ENCODE assay signal across 15 mouse cellular contexts in genomic region chrX:73475658-73476256, GRCm38 (mm10). TPM values are rescaled to one million over a fixed set of nuclear protein-coding genes. Genes with fewer than 3 reads are reported as not detected.
DNase-seq lines count a peak whose midpoint lies in the region; ATAC-seq and TF ChIP-seq lines count a peak whose summit lies in the region.
"Had no signal": no experiment of that assay in that cellular context is flagged by ENCODE, and none has a peak within 500 bp of the region (broad histone marks: within the 10 kb centered on the region; RNA-seq: fewer than 3 reads in every experiment).

No protein-coding gene starts in this region.

- H3K4me1 ChIP-seq in heart, embryonic 15.5 days (replicated peaks): peaks cover 5% of the 10 kb centered on the region
- no peaks in the 10 kb centered on the region for H3K4me1 ChIP-seq in testis, adult 2 months (ENCODE audit: control insufficient read depth, insufficient read depth, low read length)
- peaks cover 20% of the 10 kb centered on the region for H3K4me1 ChIP-seq in liver, embryonic 13.5 days (replicated peaks)
- H3K4me1 ChIP-seq in hindbrain, embryonic 16.5 days (ENCODE audit: control insufficient read depth, insufficient read depth, low read depth, low read length): no peaks in the 10 kb centered on the region
- no peaks in the 10 kb centered on the region for H3K4me1 ChIP-seq in hindbrain, postnatal 0 days (ENCODE audit: insufficient read depth, low read length)

- no peak for DNase-seq in heart, postnatal 10 days
- no peak for DNase-seq in testis, postnatal 10 days (ENCODE audit: low spot score)
- DNase-seq in liver, embryonic 13.5 days: peak; percentile 3
- DNase-seq in thymus, postnatal 36 days: no peak
- DNase-seq in hindbrain, postnatal 0 days (ENCODE audit: low spot score): no peak
- DNase-seq: adrenal gland, postnatal 25 days; cerebellum, adult 11-12 months; forebrain, postnatal 0 days had no signal

- ATAC-seq in heart, embryonic 15.5 days (replicated peaks; ENCODE audit: insufficient number of reproducible peaks, insufficient read depth, low FRiP score, low read depth): no peak
- peak; percentile 65 for ATAC-seq in liver, embryonic 13.5 days (ENCODE audit: low read depth)
- no peak for ATAC-seq in hindbrain, embryonic 16.5 days
- no peak for ATAC-seq in hindbrain, postnatal 0 days
- ATAC-seq: CD4-positive, CD25-positive, alpha-beta regulatory T cell, adult 4 months; forebrain, postnatal 0 days had no signal

- no peak overlapping the region for H3K4me2 ChIP-seq in heart, embryonic 15.5 days
- no peak overlapping the region for H3K4me2 ChIP-seq in liver, embryonic 13.5 days
- no peak overlapping the region for H3K4me2 ChIP-seq in hindbrain, embryonic 16.5 days (ENCODE audit: low read length)
- no peak overlapping the region for H3K4me2 ChIP-seq in hindbrain, postnatal 0 days (ENCODE audit: low read depth, low read length)

- no peaks in the 10 kb centered on the region; the same call in 1 of the 2 replicates for H3K27me3 ChIP-seq in heart, embryonic 15.5 days
- no peaks in the 10 kb centered on the region for H3K27me3 ChIP-seq in testis, adult 2 months (ENCODE audit: control insufficient read depth, insufficient read depth, low read length)
- H3K27me3 ChIP-seq in liver, embryonic 13.5 days: peaks cover 12% of the 10 kb centered on the region
- no peaks in the 10 kb centered on the region; the same call in 1 of the 2 replicates for H3K27me3 ChIP-seq in hindbrain, embryonic 16.5 days (replicated peaks; ENCODE audit: control insufficient read depth, insufficient read depth, low read length)
- no peaks in the 10 kb centered on the region for H3K27me3 ChIP-seq in hindbrain, postnatal 0 days (ENCODE audit: insufficient read depth, low read length)

- TF ChIP-seq POLR2A in testis, adult 2 months (IDR thresholded peaks at IDR 0.05; ENCODE audit: control insufficient read depth, low read depth, low read length): no peak

- no peaks in the 10 kb centered on the region for H3K36me3 ChIP-seq in heart, embryonic 15.5 days
- H3K36me3 ChIP-seq in testis, adult 2 months (ENCODE audit: control insufficient read depth, insufficient read depth, low read length): no peaks in the 10 kb centered on the region
- no peaks in the 10 kb centered on the region for H3K36me3 ChIP-seq in liver, embryonic 13.5 days
- H3K36me3 ChIP-seq in hindbrain, embryonic 16.5 days (ENCODE audit: control insufficient read depth, insufficient read depth, low read length): no peaks in the 10 kb centered on the region
- no peaks in the 10 kb centered on the region for H3K36me3 ChIP-seq in hindbrain, postnatal 0 days (ENCODE audit: insufficient read depth, low read length)

- H3K9me3 ChIP-seq in heart, embryonic 15.5 days (replicated peaks): no peaks in the 10 kb centered on the region
- no peaks in the 10 kb centered on the region for H3K9me3 ChIP-seq in liver, embryonic 13.5 days (replicated peaks)
- no peaks in the 10 kb centered on the region for H3K9me3 ChIP-seq in hindbrain, embryonic 16.5 days (ENCODE audit: control insufficient read depth, low read length)
- no peaks in the 10 kb centered on the region for H3K9me3 ChIP-seq in hindbrain, postnatal 0 days (ENCODE audit: low read length)

- no peak for TF ChIP-seq CTCF in testis, adult 2 months (IDR thresholded peaks at IDR 0.05; ENCODE audit: control insufficient read depth, insufficient read depth, insufficient replicate concordance, low read depth, low read length)
- no peak for TF ChIP-seq CTCF in hindbrain, postnatal 0 days (IDR thresholded peaks at IDR 0.05; ENCODE audit: low read depth)

- H3K4me3 ChIP-seq in heart, embryonic 15.5 days: no peak overlapping the region
- no peak overlapping the region for H3K4me3 ChIP-seq in testis, adult 2 months (ENCODE audit: control insufficient read depth, low read depth, low read length)
- H3K4me3 ChIP-seq in liver, embryonic 13.5 days (replicated peaks): no peak overlapping the region
- H3K4me3 ChIP-seq in hindbrain, embryonic 16.5 days (ENCODE audit: low read length): no peak overlapping the region
- H3K4me3 ChIP-seq in hindbrain, postnatal 0 days (ENCODE audit: low read length): no peak overlapping the region

- H3K27ac ChIP-seq in heart, embryonic 15.5 days: peak overlapping the region; percentile 60
- H3K27ac ChIP-seq in testis, adult 2 months (ENCODE audit: control insufficient read depth, insufficient read depth, low read depth, low read length): peak overlapping the region; percentile 53; the same call in 1 of the 2 replicates
- peak overlapping the region; percentile 30 for H3K27ac ChIP-seq in liver, embryonic 13.5 days
- H3K27ac ChIP-seq in hindbrain, embryonic 16.5 days (ENCODE audit: low read depth, low read length): no peak overlapping the region
- no peak overlapping the region for H3K27ac ChIP-seq in hindbrain, postnatal 0 days

- intact Hi-C loops in heart, postnatal 10 days (cut with DNase I): no loop called here

- no peak overlapping the region for H3K9ac ChIP-seq in heart, embryonic 15.5 days
- H3K9ac ChIP-seq in liver, embryonic 13.5 days: no peak overlapping the region
- no peak overlapping the region for H3K9ac ChIP-seq in hindbrain, embryonic 16.5 days (ENCODE audit: low read depth, low read length)
- no peak overlapping the region for H3K9ac ChIP-seq in hindbrain, postnatal 0 days (replicated peaks; ENCODE audit: low read length)
- H3K9ac ChIP-seq: forebrain, postnatal 0 days had no signal

- WGBS in heart, embryonic 15.5 days: 79% methylated on average over 1 of the region's 1 CpGs
- 38% methylated on average over 1 of the region's 1 CpGs for WGBS in liver, embryonic 13.5 days (ENCODE audit: insufficient replicate concordance)
- WGBS in hindbrain, embryonic 16.5 days: 88% methylated on average over 1 of the region's 1 CpGs
- WGBS in hindbrain, postnatal 0 days: 77% methylated on average over 1 of the region's 1 CpGs

RNA-seq across cellular contexts. Expression of gene Bgn, which starts 7.6 kb away (rescaled TPM):
- polyA plus RNA-seq in heart, embryonic 15.5 days (2015; fragmentation: Nextera tagmentation; extraction: Ambion mirVana): 110 and 151 TPM in 2 replicates
- total RNA-seq in heart, postnatal 10 days (2021): 100 to 1,000 TPM; 276 to 309 TPM
- polyA plus RNA-seq in testis, adult 2 months (2012; rRNA removed): 32.9 and 54.4 TPM in 2 replicates
- 7.1 and 10.6 TPM in 2 replicates for polyA plus RNA-seq in liver, embryonic 13.5 days (2015; fragmentation: Nextera tagmentation; extraction: Ambion mirVana)
- polyA plus RNA-seq in hindbrain, embryonic 16.5 days (2015; fragmentation: Nextera tagmentation; extraction: Ambion mirVana): 23.2 and 40.9 TPM in 2 replicates
- total RNA-seq in hindbrain, postnatal 0 days (2014; rRNA removed): 51.9 and 68.9 TPM in 2 replicates
- 17.9 and 23.7 TPM in 2 replicates for polyA plus RNA-seq in hindbrain, postnatal 0 days (2015; fragmentation: Nextera tagmentation; extraction: Ambion mirVana)
- polyA plus RNA-seq: CD4-positive, CD25-positive, alpha-beta regulatory T cell, adult 4 months had no signal

RNA-seq across cellular contexts. Expression of gene Haus7, which starts 16.9 kb away (rescaled TPM):
- polyA plus RNA-seq in heart, embryonic 15.5 days (2015; fragmentation: Nextera tagmentation; extraction: Ambion mirVana): 40.3 and 41.3 TPM in 2 replicates
- total RNA-seq in heart, postnatal 10 days (2021): 10 to 100 TPM; 14.5 to 16.3 TPM
- 26.9 and 34.0 TPM in 2 replicates for polyA plus RNA-seq in testis, adult 2 months (2012; rRNA removed)
- 50.6 and 51.9 TPM in 2 replicates for polyA plus RNA-seq in liver, embryonic 13.5 days (2015; fragmentation: Nextera tagmentation; extraction: Ambion mirVana)
- 68.4 and 70.7 TPM in 2 replicates for polyA plus RNA-seq in hindbrain, embryonic 16.5 days (2015; fragmentation: Nextera tagmentation; extraction: Ambion mirVana)
- total RNA-seq in hindbrain, postnatal 0 days (2014; rRNA removed): 22.0 and 33.5 TPM in 2 replicates
- 62.8 and 63.7 TPM in 2 replicates for polyA plus RNA-seq in hindbrain, postnatal 0 days (2015; fragmentation: Nextera tagmentation; extraction: Ambion mirVana)

RNA-seq across cellular contexts. Expression of gene Atp2b3, which starts 27.1 kb away (rescaled TPM):
- 0.18 and 0.25 TPM in 2 replicates for polyA plus RNA-seq in heart, embryonic 15.5 days (2015; fragmentation: Nextera tagmentation; extraction: Ambion mirVana)
- total RNA-seq in heart, postnatal 10 days (2021): under 1 TPM in 1 of 2 experiments, not detected in 1; 0.15 TPM
- polyA plus RNA-seq in testis, adult 2 months (2012; rRNA removed): 1.7 and 3.1 TPM in 2 replicates
- 0.03 TPM in 2 replicates for polyA plus RNA-seq in liver, embryonic 13.5 days (2015; fragmentation: Nextera tagmentation; extraction: Ambion mirVana)
- polyA plus RNA-seq in hindbrain, embryonic 16.5 days (2015; fragmentation: Nextera tagmentation; extraction: Ambion mirVana): 8.9 and 9.1 TPM in 2 replicates
- 40.9 and 44.0 TPM in 2 replicates for total RNA-seq in hindbrain, postnatal 0 days (2014; rRNA removed)
- polyA plus RNA-seq in hindbrain, postnatal 0 days (2015; fragmentation: Nextera tagmentation; extraction: Ambion mirVana): 8.1 and 8.2 TPM in 2 replicates
- total RNA-seq: hematopoietic stem cell, adult 5-6 weeks had no signal
- polyA plus RNA-seq: CD4-positive, CD25-positive, alpha-beta regulatory T cell, adult 4 months had no signal

RNA-seq across cellular contexts. Expression of gene Trex2, which starts 40.6 kb away (rescaled TPM):
- not detected in 2 replicates for polyA plus RNA-seq in heart, embryonic 15.5 days (2015; fragmentation: Nextera tagmentation; extraction: Ambion mirVana)
- not detected for total RNA-seq in heart, postnatal 10 days (2021)
- not detected in 2 replicates for polyA plus RNA-seq in testis, adult 2 months (2012; rRNA removed)
- not detected in 2 replicates for polyA plus RNA-seq in liver, embryonic 13.5 days (2015; fragmentation: Nextera tagmentation; extraction: Ambion mirVana)
- not detected in 2 replicates for polyA plus RNA-seq in hindbrain, embryonic 16.5 days (2015; fragmentation: Nextera tagmentation; extraction: Ambion mirVana)
- not detected in 2 replicates for total RNA-seq in hindbrain, postnatal 0 days (2014; rRNA removed)
- not detected in 2 replicates for polyA plus RNA-seq in hindbrain, postnatal 0 days (2015; fragmentation: Nextera tagmentation; extraction: Ambion mirVana)
- total RNA-seq: adrenal gland, postnatal 25 days; forebrain, postnatal 0 days; hematopoietic stem cell, adult 5-6 weeks; left cerebral cortex, postnatal 25 days had no signal
- polyA plus RNA-seq: CD4-positive, CD25-positive, alpha-beta regulatory T cell, adult 4 months; embryonic facial prominence, embryonic 11.5 days; forebrain, postnatal 0 days had no signal

Comparison
In these comparisons a context has a peak if more than half of its experiments do, and no peak if none do; other contexts are left out.
1. H3K27ac ChIP-seq: peak in heart, embryonic 15.5 days (single experiment), testis, adult 2 months (single experiment) and liver, embryonic 13.5 days (single experiment); none in hindbrain, embryonic 16.5 days (single experiment) and hindbrain, postnatal 0 days (single experiment).